Mouse (Mus musculus): Measurements from ENCODE around the gene Wbp1.

GRCm38 (mm10) chr6:83145805-83146204, 24.4 kb upstream of the Wbp1 start:
- no peak for TF ChIP-seq CTCF (IDR thresholded peaks at IDR 0.05; ENCODE audit: borderline replicate concordance, insufficient read depth, low read length)
- no peak for TF ChIP-seq POLR2A (IDR thresholded peaks at IDR 0.05; ENCODE audit: low read depth, low read length)
